Mouse (Mus musculus): ENCODE results near the gene Fmo1. TPM values are rescaled to one million over a fixed set of nuclear protein-coding genes. Genes with fewer than 3 reads are reported as not detected.
"Not testable (repeated sequence)": the region's sequence is repeated elsewhere in the genome, so short reads cannot be mapped to it uniquely, and the experiment has no call there.

Fmo1 gene
- polyA plus RNA-seq, 1 experiment from 2014 or later = 7.3 TPM

DNA sequence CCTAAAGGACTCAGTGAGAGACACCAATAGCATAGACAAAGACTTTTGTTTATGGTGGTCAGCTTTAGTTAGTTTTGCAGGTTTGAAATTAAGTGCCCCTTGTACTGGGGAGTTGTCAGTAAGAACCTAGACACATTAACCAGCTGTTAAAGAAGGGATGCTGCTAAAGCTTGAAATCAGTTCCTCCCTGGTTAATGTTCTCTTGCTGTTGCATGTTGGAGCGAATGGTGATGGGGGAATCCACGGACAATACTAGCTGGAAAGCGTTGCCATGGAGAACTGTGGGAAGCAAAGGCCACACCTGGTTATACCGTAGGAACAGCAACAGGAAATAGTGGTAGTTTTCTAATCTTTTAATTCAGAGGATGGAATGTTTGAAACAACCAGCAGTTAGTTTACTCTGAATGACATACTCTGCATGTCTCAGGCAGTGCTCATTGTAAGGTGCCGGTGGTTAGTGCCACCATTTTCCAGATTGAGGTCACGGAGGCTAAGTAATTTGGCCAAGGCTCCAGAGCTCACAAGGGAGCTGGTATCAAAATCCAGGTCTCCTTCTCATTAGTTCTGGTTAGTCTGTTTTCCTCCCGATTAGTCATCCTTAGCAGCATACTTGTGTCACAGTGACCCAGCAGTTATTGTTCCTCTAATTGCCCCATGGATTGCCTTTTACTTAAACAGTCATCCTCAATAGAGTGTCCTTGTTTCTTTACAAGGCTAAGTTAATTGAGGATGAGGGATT is 73.9 kb downstream of the Fmo1 start:
- no peak for ATAC-seq
- Histone ChIP-seq H3K27ac (ENCODE audit: low read depth, low read length) (no peak overlapping the region), H3K4me3 (ENCODE audit: low read depth, low read length) (no peak overlapping the region), H3K9me3 (ENCODE audit: control insufficient read depth) (no peaks in the 10 kb centered on the region), H3K4me1 (replicated peaks; ENCODE audit: control insufficient read depth, insufficient read depth, low read length) (no peaks in the 10 kb centered on the region), H3K4me2 (replicated peaks; ENCODE audit: low read depth) (no peak overlapping the region), H3K9ac (ENCODE audit: low read depth, low read length) (no peak overlapping the region), H3K27me3 (replicated peaks; ENCODE audit: control insufficient read depth, insufficient read depth, low read length) (no peaks in the 10 kb centered on the region), H3K36me3 (ENCODE audit: control insufficient read depth, insufficient read depth) (no peaks in the 10 kb centered on the region)
- TF ChIP-seq CTCF (IDR thresholded peaks at IDR 0.05; ENCODE audit: low read depth) = no peak
- WGBS = 53% methylated on average over 7 of the region's 7 CpGs

DNA sequence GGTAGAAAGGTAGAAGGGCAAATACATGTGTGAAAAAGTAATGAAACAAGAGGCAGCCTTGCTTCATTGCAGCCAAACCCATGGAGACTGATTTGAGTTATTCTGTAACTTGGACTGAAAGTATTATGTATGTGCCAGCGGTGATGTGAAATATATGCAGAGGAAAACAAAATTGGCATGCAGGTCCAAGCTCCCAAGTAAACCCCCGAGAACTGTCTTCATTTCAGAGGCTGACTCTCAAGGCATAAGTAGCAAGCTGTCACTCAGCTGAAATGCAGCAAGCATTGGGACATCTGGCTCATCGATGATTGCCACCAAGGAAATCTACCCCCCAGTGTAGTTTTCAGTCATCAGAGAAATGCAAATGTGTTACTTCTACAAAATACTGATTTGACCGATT is 81.2 kb downstream of the Fmo1 start:
- Histone ChIP-seq H3K36me3 (ENCODE audit: control insufficient read depth, insufficient read depth) (no peaks in the 10 kb centered on the region), H3K9me3 (ENCODE audit: control insufficient read depth) (no peaks in the 10 kb centered on the region), H3K4me2 (replicated peaks; ENCODE audit: low read depth) (no peak overlapping the region), H3K27ac (ENCODE audit: low read depth, low read length) (no peak overlapping the region), H3K4me1 (replicated peaks; ENCODE audit: control insufficient read depth, insufficient read depth, low read length) (no peaks in the 10 kb centered on the region), H3K9ac (ENCODE audit: low read depth, low read length) (no peak overlapping the region), H3K27me3 (replicated peaks; ENCODE audit: control insufficient read depth, insufficient read depth, low read length) (no peaks in the 10 kb centered on the region), H3K4me3 (ENCODE audit: low read depth, low read length) (no peak overlapping the region)
- no peak for ATAC-seq
- no peak for TF ChIP-seq CTCF (IDR thresholded peaks at IDR 0.05; ENCODE audit: low read depth)
- 87% methylated on average over 4 of the region's 4 CpGs for WGBS

- WGBS = 83% methylated on average over 7 of the region's 7 CpGs
- H3K9ac ChIP-seq (ENCODE audit: low read depth, low read length) = no peak overlapping the region
These were observed 82.7 kb downstream of the Fmo1 start for GRCm38 (mm10) chr1:162783669-162784248.

GRCm38 (mm10) chr1:162781035-162781434 is 85.4 kb downstream of the Fmo1 start:
- not testable (repeated sequence) for H3K9me3 ChIP-seq (ENCODE audit: control insufficient read depth); H3K4me1 ChIP-seq (replicated peaks; ENCODE audit: control insufficient read depth, insufficient read depth, low read length); H3K4me3 ChIP-seq (ENCODE audit: low read depth, low read length); ATAC-seq; H3K9ac ChIP-seq (ENCODE audit: low read depth, low read length); H3K4me2 ChIP-seq (replicated peaks; ENCODE audit: low read depth); H3K27ac ChIP-seq (ENCODE audit: low read depth, low read length); H3K36me3 ChIP-seq (ENCODE audit: control insufficient read depth, insufficient read depth); H3K27me3 ChIP-seq (replicated peaks; ENCODE audit: control insufficient read depth, insufficient read depth, low read length)
- 94% methylated on average over 2 of the region's 2 CpGs for WGBS

More at GRCm38 (mm10) chr1:162783669-162784248, 82.7 kb downstream of the Fmo1 start:
- Histone ChIP-seq H3K27ac (ENCODE audit: low read depth, low read length) (no peak overlapping the region), H3K9me3 (ENCODE audit: control insufficient read depth) (no peaks in the 10 kb centered on the region), H3K27me3 (replicated peaks; ENCODE audit: control insufficient read depth, insufficient read depth, low read length) (no peaks in the 10 kb centered on the region), H3K36me3 (ENCODE audit: control insufficient read depth, insufficient read depth) (no peaks in the 10 kb centered on the region), H3K4me2 (replicated peaks; ENCODE audit: low read depth) (no peak overlapping the region), H3K4me1 (replicated peaks; ENCODE audit: control insufficient read depth, insufficient read depth, low read length) (no peaks in the 10 kb centered on the region), H3K4me3 (ENCODE audit: low read depth, low read length) (no peak overlapping the region)
- TF ChIP-seq CTCF (IDR thresholded peaks at IDR 0.05; ENCODE audit: low read depth) = no peak
- ATAC-seq = no peak

Other genes with a start within 250 kb of the Fmo1 start
- gene Myoc, start 227.5 kb downstream of the Fmo1 start, polyA plus RNA-seq (2015; fragmentation: Nextera tagmentation; extraction: Ambion mirVana) = 0.07 and 0.10 TPM in 2 replicates
- not detected in 2 replicates for gene Myocos, start 208.4 kb downstream of the Fmo1 start, polyA plus RNA-seq (2015; fragmentation: Nextera tagmentation; extraction: Ambion mirVana)
- 64.4 and 75.8 TPM in 2 replicates for gene Prrc2c, start 126.1 kb downstream of the Fmo1 start, polyA plus RNA-seq (2015; fragmentation: Nextera tagmentation; extraction: Ambion mirVana)
- gene Fmo4, start 52.6 kb downstream of the Fmo1 start, polyA plus RNA-seq (2015; fragmentation: Nextera tagmentation; extraction: Ambion mirVana) = 12.2 and 13.7 TPM in 2 replicates
- gene Fmo2, start 32.1 kb upstream of the Fmo1 start, polyA plus RNA-seq (2015; fragmentation: Nextera tagmentation; extraction: Ambion mirVana) = 3.8 and 4.4 TPM in 2 replicates
- gene Fmo6, start 70.9 kb upstream of the Fmo1 start, polyA plus RNA-seq (2015; fragmentation: Nextera tagmentation; extraction: Ambion mirVana) = not detected in 2 replicates
- gene Fmo3, start 117.9 kb upstream of the Fmo1 start, polyA plus RNA-seq (2015; fragmentation: Nextera tagmentation; extraction: Ambion mirVana) = not detected in 2 replicates
- not detected in 2 replicates for gene Mroh9, start 219.1 kb upstream of the Fmo1 start, polyA plus RNA-seq (2015; fragmentation: Nextera tagmentation; extraction: Ambion mirVana)

Measured in intestine, postnatal 0 days (tissue).